Mouse (Mus musculus) retina, adult 2 months (tissue): ENCODE results near the gene Catsperd.

Source experiments
- DNase-seq: peaks from one replicate; pipeline ENCODE4 v3.0.0-alpha.2; 2012; ENCODE audit warnings: low read depth, low spot score

The Catsperd gene

DNA sequence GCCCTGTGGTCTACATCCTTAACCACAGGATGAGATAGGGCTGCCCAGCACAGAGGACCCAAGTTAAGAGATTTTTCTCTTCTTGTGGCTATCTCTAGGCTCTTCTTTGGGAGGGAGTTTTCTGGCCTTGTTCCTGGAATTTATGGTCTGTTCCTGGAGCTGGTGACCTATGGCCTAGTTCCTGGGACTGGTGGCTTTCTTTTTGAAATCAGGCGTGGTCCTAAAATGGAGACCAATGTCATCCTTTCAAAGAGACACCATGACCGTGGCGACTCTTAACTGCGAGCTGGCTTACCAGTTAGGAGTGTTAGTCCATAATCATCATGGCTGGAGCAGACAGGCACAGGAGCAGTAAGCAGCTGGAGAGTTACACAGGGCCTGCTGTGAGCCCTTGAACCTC is 38.4 kb downstream of the Catsperd start:
- no peak for DNase-seq

DNA sequence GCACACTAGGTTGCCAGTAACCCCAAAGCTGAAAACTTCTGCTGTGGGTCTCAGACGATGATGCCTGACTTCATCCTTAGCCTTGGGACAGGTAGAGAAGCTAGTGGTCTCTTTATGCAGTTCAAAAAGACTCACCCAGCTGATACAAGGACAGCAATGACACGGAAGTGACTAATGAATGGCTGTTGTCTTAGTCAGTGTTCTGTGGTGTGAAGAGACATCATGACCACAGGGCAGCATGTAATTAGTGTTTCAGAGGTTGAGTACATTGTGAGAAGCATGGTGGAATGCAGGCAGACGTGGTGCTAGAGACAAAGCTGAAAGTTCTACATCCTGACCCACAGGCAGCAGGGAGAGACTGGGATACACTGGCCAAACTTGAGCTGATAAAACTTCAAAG is 39.6 kb downstream of the Catsperd start:
- DNase-seq: no peak

DNA sequence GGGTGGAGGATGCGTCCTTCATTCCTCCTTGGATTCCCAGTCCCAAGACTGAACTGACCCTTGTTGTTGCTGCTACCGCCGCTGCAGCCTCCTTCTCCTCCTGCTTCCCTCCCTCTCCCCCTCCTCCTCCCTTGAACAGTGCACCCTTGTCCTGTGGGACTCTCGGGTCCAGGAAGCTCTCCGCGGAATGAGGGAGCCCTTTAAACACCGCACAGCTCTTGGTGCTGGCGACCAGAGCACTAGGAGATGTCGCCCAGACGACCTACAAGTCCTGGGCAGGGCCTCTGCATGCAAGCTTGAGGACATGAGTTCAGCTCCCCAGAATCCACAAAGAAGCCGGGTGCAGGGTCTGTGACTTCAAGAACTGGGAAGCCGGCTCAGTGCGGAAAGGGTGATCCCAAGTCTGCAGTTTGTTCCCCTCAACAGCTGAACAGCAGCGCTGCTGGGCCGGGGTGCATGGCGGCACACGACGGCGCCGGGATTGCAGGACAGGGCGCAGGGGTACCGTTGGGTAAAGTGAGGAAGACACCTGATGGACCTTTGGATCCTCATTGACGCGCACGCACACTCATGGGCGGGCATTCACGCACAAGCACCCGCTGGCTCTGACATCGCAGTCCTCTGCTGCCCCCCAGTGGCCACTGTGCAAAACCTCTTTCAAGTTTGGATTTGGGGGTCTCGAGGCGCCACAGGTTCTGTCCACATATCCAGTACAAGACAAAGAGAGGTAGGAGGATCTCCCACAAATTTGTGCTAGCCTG is 40.6 kb downstream of the Catsperd start:
- DNase-seq: peak; percentile 66

DNA sequence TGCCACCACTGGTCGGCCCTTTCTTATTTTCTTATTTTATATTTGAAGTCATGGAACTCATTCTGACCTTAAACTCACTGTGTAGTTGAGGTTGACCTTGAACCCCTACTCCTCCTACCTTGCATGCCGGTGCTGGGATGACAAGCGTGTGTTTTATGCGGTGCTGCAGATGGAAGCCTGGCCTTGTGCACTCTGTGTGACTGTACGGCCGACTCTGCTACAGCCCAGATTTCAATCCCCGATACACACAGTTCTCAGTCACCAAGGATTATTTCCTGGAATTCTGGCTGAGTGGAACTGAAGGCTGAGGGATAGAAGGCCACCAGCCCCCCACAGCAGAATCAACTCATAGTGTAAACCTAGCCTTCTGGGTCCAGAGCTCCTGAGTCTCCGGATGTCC is 41.8 kb downstream of the Catsperd start:
- DNase-seq: no peak

DNA sequence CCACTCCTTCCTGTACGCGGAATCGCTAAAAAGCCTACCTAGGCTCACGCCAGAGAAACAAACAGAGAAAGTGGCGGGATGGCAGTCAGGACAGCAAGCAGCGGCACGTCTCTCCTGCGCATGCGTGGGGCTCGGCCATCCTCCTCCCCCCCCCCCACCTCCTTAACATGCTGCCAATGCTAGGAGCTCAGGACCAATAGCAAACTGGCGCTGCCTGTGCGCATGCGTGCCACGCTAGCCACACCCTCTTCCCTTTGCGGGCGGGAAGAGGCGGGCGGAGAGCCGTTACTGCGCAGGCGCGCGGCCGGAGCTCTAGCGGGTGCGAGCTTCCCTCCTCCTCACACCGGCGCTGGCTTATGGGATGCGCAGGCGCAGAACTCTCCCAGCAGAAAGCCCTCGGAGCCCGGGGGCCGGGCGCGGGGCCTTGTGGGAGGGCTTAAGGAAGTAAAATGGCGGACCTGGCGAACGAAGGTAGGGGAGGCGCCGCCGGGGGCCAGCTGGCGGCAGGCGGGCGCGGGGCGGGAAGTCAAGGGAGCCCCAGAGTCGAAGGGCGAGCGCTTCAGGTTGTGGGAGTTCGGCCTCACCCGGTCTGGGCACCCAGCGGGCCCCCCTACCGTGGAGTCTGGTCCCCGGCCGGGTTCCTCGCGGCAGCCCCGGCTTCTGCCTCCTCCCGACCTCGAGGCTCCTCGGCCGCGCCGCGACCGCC is 45.2 kb downstream of the Catsperd start, which contains the start of gene Ranbp3:
TSS of gene Ranbp3 (plus strand) at position 354 of the 706 bp plus-strand sequence.
- DNase-seq: peak; percentile 99

DNA sequence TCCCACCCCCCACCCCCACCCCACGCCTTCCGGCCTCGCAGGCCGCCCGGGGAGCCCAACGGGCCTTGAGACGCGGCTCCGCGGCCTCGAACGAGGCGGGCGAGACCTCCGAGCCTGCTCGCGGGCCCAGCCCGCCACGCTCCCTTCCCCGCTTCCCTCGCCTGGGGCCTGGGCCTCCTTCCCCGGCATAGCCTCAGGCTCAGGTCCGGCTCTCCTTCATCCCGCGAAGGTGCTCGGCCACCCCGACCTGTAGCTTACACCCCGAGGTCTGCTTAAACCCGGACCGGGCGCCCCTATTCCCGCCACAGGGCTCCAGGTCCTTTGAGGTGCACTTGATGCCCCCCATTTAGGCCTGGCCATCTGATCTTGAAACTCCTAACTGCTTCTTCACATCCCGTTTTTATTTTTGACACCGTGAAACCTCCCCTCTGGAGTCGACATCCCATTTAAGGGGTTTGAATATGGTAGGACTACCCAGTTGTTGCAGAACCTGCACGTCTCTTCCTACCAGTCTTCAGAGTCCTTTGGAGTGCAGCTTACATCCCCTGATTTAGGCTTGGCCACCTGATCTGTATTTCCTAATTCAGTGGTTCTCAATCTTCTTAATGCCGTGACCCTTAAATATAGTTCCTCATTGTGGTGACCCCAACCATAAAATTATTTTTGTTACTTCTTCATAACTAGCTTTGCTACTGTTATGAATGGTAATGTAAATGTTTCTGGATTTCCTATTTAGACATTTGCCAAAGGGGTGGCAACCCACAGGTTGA is 45.9 kb downstream of the Catsperd start:
- DNase-seq: no peak

DNA sequence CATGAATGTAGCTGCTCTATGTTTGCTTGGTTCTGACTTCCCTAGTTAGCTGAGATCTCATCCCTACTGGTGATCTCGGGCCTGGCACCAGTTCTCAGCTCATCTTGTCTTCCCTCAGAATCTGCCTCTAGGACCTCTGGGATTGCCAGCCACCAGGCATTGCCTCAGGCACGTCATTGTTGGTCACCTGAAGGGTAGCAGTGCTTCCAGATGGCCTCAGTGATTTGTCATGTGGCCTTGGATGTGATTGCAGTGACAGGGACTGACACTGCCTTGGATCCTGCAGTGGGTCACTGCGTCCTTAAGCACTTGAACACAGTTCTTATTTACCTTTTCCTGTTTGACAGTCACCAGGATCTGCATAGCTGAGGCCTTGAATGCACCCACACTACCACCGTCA is 53.8 kb downstream of the Catsperd start:
- no peak for DNase-seq

DNA sequence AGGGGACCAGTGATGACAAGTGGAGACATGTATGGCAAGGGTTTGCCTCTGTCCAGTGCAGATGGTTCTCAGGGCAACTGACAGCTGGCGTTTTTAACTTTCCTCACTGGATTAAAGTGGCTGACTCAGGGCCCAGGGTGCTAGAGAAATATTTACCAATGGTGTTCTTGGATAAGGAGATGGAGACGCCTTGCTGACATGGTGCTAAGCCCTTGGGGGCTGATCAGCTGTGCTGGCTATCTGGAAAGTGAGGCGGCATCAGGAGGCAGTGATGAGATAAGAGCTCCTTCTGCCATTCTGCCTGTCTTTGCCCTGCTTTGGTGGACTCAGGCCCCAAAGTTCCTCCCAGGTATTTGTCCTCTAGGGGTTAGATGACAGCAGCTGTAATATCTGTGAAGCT is 54.9 kb downstream of the Catsperd start:
- no peak for DNase-seq

DNA sequence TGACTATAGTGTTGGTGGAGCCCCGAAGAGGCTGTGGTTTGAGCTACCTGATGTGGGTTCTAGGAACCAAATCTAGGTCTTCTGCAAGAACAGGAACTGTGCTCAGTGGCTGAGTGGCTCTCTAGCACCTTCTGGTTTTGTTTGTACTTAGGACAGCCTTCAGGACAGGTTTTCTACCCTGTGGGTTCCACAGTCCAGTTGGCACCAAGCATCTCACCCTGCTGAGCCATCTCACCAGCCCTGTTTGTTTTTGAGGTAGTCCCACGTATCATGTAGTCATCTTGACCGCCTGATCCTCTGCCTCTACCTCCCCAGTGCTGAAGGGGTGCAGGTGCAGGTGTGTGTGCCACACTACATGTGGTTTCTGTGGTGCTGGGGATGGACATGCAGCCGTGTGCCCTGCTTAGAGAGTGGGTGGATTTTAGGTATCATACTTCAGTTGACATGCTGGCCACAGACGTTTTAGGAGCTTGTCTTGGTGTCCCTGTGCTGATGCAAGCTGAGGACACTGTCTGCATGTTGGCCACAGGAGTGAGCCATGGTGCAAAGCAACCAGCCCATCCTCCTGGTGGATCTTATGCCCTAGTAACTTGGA is 55.7 kb downstream of the Catsperd start:
- DNase-seq: no peak

DNA sequence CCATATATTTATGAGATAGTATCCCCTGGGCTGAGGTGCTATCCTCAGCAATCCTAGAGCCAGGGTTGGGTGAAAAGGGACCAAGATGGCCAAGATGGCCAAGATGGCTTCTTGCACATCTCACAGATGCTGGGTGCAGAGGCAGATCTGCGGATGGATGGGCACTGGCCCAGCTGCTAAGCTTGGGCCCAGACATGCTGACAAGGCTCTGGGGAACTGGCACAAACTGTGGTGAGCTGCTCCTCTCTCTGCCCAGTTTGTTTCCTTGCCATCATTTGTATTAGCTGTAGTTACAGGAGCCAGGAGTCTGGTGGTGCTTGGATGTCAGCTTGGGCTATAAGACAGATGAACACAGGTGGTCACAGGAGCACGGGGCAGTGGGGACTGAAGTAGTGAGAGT is 56.7 kb downstream of the Catsperd start:
- no peak for DNase-seq

DNA sequence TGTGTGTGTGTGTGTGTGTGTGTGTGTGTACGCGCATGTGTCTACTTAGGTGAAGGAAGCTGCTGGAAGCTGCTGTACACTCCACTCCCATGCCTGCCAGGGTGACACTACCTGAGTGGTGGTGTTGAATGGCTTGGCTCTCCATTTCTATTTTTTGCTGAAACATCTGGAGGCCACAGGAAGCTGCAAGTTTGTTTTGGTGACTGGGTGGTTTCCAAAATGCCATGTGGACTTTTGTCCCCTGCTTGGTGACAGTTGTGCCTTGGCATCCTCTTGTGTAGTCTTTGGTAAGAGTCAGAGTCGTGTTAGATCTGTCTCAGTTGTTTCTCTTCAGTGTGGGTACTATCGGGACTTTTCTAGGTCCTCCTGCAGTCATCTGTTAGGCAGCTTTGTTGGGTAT is 58.9 kb downstream of the Catsperd start:
- no peak for DNase-seq

DNA sequence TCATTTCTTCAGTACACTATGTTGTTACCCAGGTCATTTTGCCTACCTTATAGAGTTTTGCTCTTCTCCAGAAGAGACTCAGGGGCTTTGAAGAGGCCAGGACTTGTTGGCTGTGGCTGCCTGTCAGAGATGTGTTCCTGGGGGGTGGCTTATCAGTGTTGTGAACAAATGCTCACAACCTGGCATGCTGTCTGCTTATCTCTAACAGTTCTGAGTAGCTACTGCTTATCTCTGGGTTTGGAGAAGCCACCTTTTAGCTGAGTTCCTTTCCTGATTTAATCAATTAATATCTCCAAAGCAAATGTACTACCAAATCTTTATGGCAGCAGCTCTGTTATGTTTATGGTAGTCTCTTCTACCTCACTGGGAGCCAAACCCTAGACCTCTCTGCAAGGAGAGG is 60.1 kb downstream of the Catsperd start:
- no peak for DNase-seq

DNA sequence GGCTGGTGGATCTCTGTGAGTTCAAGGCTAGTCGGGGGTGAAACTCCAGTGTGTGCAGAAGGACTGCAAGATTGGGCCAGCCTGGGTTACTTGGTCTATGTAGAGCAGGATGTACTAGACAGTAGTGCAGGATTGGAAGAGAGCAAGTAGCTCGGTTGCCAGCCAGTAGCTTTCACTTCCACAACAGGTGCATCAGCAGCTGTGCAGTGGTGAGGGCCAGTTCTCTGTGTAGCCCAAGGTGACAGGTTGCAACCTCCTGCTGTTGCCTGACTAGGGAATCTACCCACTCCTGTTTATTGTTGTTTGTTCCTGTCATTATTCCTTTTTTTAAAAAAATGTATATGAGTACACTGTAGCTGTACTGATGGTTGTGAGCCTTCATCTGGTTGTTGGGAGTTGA is 60.7 kb downstream of the Catsperd start:
- DNase-seq: no peak

DNA sequence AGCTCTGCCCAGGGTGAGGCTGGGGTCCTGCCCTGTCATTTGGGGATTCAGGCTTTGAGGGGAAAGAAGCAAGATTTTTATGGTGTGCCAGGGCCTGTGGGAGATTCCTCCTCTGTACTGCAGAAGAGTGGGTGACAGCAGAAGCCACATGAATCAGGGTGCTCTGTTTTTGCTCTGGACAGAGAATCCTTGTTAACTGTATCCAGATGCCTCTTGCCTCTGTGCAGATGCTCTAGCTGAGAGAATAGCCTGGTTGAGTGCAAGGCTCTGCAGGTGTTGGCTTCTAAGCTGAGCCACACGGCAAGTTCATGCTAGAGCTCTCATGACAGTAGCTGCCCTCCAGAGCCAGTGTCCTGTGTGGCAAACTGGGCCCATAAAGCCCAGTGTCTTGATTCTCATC is 65.5 kb downstream of the Catsperd start:
- no peak for DNase-seq

DNA sequence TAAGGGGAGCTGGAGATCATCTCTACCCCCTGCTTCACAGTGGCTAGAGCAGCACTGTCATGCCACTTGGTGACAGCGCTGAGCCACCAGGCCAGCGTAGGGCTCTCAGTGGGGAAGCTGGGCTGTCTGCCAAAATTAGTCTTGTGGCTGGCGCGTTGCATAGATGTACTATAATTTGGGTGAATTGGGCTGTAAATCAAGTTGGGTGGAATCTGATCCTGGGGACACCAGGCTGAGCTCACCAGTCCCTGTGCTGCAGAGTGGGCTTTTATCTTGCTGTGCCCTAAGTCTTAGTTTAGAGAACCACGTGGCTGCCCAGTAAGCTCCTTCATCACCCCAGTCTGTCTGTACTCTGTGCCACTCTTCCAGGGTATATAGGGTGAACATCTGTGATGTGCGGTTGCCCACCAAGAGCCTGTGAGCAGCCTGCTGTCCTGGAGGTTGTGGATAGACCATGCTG is 65.9 kb downstream of the Catsperd start:
- DNase-seq: no peak

DNA sequence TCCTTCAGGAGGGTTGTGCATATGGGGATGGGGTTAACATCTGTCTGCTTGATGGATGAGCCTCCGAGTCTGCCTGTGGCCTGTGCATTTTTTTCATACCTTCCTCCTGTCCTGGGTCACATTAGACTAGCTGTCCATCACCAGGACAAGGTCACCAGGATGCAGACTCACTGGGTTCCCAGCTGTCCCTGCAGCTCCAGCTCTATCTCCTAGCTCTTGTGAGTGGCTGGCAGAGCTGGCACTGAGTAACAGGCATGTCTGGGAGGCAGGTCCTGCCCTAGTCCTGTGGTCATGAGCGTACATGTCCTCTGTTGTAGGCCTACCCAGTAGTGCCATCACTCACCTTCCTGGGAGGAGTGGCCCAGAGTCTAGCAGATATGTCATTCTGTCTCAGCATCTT is 72.5 kb downstream of the Catsperd start:
- DNase-seq: no peak

DNA sequence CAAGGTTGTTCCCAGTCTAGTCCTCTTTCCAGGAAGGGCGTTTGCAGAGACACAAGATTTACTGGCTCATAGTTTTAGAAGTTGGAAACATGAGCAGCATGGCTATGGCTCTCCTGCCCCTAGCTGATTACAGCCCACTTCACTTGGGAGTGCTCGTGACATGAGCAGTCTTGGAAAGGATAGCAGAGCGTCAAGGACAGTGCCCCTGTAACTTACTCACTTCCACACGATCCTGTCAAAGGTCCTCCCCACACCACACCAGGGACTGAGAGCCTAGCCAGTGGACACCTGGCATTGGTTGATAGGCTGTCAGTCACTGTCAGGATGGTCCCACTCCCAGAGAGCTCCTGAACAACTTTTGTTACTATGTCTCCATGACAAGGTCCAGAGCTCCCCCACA is 75.1 kb downstream of the Catsperd start:
- no peak for DNase-seq

DNA sequence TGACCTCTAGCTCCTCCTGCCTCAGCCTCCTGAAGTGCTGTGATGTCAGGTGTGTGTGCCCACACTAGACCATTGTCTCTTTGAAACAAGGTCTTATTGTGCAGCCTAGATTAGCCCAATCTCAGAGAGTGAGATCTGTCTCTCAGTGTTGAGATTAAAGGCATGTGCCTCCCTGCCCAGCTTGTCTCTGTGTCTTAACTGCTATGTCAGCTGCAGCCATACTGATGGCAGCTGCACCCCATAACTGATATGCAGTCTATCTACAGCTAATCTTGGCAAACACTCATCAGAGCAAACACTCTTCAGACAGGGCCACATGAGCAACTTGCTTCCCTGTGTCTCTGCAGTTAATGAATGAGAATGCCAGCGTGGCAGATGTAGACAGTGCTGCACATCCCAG is 78.6 kb downstream of the Catsperd start:
- DNase-seq: no peak

DNA sequence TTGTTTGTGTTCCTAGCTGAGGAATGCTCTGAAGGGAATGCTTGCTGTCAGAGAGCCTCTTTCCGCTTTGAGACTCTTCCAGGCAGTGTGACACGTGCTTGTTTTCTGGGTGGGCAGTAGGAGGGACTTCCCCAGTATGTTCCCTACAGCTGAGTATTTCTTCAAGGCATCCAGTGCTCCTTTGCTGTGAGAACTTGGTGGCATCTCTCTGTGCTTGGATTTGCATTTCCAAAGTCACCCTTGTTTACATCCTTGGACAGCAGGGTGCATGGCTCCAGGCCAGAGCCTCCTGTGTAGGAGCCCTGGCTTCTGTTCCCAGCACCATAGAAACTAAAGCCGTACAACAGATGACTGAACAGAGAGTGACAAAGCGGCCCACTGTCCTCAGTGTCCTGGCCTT is 80.7 kb downstream of the Catsperd start:
- DNase-seq: no peak

DNA sequence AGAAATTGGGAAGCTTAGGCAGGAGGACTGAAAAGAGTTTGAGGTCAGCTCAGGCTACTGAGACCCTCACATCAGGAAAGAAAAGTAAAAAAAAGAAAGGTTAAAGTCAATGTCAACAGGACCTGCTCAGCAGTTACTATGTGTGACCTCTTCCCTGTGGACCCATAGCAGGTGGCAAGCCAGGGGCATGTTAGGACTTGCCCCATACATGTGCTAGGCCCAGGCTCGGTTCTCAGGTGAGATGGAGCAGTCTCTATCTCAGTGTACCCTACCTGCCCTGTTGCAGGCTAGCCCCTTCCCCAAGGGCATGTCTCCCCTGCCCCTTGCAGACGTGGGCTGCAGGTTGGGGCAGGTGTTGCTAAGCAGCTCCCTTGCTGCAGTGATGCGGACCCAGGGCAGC is 81.8 kb downstream of the Catsperd start:
- no peak for DNase-seq
